Mouse (Mus musculus): ENCODE data around the gene Actr3b.
"Not testable (repeated sequence)": the region's sequence is repeated elsewhere in the genome, so short reads cannot be mapped to it uniquely, and the experiment has no call there.

Actr3b gene

DNA sequence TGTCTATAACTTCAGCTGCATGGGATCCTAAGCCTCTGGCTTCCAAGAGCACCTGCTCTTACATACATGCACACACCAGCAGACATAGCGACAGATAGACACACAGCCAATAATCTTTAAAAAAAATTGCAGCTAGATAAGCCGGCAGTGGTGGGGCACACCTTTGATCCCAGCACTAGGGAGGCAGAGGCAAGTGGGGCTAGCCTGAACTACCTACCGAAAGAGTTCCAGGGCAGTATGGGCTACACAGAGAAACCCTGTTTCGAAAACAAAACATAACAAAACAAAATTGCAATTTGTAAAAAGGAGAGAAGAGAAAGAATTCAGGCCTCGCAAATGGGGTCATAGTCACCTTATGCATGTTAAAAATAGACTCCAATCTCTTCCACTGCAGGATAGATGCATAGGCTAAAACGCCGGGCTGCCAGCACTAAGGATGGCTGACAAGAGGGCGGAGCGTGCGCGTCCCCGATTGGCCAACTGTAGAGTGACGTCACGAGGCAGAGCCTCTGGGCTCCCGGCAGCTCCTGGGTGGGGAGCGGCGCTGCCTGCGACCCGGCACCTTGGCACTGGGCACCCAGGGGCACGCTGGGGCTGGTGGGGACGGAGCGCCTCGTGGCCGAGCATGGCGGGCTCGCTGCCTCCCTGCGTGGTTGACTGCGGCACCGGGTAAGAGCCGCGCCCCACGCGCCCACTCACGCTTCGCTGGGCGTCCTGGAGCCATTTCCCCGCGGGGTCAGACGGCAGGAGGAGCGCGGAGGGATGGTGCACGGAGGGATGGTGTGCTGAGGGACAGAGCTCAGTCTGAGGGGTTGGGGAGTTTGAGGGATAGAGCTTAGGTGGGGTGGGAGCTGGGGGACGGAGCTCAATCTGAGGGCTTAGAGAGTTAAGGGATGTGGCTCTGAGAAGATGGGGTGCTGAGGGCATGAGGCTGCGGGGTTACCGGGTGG lies at the start of gene Actr3b:
Gene Actr3b, plus strand, starts transcription at position 538 of the 950 bp plus-strand sequence.
- peak; percentile 98 for DNase-seq (ENCODE audit: low read depth, low spot score)

DNA sequence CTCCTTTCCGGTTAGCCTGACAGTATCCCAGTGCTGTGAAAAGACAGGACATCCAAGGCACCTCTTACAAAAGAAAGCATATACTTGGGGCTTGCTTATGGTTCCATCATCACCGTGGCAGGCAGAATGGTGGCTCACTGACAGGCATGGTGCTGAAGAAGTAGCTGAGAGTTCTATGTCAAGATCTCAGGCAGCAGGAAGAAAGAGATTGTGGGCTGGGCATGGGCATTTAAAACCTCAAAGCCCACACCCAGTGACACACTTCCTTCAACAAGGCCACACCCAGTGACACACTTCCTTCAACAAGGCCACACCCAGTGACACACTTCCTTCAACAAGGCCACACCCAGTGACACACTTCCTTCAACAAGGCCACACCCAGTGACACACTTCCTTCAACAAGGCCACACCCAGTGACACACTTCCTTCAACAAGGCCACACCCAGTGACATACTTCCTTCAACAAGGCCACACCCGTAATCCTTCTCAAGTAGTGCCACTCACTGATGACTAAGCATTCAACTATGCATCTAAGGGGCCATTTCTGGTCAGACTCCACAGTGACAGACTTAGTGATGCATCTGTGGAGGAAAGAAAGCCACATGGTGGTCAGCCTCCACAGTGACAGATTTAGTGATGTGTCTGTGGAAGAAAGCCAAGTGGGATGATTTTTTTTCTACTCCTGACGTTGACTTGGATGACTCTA lies 46.6 kb upstream of the Actr3b start:
- not testable (repeated sequence) for DNase-seq (ENCODE audit: low read depth, low spot score)

DNA sequence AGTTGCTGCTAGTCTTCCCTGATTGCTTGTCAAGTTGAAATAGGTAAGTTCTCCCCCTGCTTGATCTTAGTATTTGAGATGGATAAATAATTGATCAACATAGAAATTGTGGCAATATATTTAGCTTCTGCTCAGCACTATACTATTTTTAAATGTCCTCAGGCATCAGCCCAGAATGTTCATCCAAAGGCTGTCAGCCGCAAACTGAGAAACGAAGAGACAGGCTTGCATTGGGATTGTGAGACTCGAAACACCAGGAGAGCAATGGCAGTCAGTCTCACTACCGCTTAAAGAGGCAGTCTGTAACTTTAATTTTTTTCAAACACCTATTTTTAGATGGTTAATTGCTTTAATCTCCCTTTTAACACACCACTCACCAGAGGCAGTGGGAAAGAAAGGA lies 40.4 kb upstream of the Actr3b start:
- peak; percentile 52 for DNase-seq (ENCODE audit: low read depth, low spot score)

DNA sequence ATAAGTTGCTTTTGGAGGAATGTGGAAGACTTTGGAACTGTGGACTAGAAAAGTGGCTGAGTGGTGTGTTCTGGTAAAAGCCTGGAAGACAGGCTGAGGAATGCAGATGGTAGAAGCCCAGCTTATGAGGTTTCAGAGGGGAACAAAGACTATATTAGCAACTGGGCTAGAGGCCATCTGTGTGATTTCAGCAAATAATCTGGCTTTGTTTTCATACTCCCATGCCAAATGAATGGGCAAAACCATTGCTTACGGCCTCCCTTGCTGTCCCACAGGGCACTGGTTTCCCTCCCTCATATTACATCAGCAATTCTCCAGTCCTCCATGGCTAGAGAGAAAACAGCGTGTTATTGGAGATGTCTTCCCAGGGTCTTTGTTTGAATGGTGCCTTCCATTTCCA lies 36.8 kb upstream of the Actr3b start:
- peak; percentile 79 for DNase-seq (ENCODE audit: low read depth, low spot score)

DNA sequence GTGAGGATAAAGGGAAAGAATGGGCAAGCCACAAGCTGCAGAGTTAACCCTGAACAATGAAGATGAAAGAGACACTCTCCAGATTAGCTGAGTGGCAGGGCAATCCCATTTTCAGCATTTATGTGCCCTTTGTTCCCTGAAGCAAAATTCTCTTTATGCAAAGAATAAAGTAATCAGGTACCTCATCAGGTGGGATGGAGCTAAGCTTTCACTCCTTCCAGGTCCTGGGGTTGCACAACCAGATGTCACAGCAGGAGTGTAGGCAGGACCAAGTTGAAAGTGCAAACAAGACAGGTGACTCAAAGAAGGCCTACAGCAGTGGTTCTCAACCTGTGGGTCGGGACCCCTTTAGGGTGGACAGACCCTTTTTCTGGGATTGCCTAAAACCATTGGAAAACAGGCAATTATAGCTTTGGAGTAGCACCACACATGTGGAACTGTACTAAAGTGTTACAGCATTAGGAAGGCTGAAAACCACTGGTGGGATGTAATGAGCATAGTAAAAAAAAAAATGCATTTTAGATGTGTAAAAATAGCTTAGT lies 35.6 kb upstream of the Actr3b start:
- no peak for DNase-seq (ENCODE audit: low read depth, low spot score)

DNA sequence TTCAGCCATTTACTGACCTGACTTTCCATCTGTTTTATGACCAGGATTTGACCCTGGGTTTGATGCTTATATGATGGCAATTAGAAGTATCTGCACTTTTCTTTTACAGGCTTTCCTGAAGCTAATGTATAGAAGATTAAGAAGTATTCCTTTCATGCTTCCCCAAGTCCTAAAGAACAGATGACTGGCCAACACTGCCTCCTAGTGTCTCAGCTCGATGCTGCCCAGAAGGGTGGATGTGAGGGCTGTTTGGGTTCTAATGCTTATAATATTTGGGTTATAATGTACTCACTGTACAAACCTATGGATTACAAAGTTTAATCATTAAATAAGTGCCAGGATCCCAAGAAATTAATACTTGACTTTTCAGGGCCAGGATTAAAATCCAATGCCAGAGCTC lies 25.5 kb upstream of the Actr3b start:
- peak; percentile 76 for DNase-seq (ENCODE audit: low read depth, low spot score)

DNA sequence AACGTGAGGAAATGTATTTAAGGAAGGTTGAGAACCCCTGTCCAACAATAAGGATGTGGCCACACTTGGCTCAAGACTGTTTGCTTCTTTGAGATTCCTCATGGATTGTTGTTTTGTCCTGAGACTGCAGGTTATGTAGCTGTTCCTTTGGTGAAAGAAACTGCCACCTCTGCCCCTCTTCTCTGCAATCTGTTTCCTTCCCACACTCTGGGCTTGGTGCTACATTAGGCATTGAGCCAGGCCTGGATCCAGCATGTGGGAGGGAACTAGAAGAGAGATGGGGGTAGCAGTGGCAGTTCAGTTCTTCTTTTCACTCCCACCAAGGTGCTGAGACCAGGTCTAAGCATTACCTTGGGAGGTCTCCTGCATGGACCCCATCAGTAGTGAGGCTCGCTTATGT lies 23.9 kb upstream of the Actr3b start:
- peak; percentile 84 for DNase-seq (ENCODE audit: low read depth, low spot score)

DNA sequence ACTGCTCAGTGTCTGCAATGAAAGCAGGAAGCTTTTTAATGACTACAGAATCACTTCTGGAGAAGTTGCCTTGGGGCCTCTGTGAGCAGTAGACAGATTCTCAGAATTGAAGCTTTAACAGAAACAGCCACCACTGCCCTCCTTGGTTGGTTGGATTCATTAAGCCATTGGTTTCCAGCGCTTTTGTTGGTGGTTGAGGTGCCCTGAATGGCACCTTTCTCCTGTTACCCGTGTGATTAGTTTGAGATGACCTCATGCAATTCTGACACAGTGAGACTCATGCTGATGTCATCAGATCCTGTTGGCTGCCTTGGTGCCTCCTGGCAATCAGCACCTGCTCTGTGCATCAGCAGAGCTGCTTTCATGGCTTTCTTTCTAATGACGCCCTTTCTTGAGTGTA lies 21.3 kb upstream of the Actr3b start:
- DNase-seq (ENCODE audit: low read depth, low spot score) = no peak

DNA sequence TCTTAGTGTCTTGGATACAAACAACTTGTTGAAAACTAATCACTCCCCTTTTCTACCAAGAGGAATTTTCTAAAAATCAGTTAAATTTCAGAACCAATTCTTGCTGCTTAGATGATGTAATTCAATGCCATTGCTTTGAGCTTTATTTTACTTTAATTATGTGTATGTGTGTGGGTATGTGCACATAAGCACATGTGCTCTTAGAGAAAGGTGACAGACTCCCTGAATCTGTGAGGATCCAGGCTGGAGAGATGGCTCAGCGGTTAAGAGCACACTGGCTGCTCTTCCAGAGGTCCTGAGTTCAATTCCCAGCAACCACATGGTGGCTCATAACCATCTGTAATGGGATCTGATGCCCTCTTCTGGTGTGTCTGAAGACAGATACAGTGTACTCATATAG lies 20.9 kb upstream of the Actr3b start:
- DNase-seq (ENCODE audit: low read depth, low spot score) = not testable (repeated sequence)

DNA sequence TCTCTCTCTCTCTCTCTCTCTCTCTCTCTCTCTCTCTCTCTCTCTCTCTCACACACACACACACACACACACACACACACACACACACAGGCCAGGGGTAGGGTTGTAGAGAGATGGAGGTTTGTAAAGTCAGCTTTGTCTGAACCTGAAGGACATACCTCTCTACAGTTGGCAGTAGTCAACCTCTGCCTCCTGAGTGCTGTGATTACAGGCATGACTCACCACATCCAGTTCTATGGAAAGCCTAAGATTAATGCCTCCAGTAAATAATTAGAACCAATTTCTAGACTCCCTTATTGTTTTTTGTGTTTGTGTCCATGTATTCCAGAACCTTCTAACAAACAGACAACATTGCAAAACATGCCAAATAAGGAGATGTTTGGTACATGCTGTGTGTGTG lies 11.9 kb upstream of the Actr3b start:
- DNase-seq (ENCODE audit: low read depth, low spot score) = no peak

DNA sequence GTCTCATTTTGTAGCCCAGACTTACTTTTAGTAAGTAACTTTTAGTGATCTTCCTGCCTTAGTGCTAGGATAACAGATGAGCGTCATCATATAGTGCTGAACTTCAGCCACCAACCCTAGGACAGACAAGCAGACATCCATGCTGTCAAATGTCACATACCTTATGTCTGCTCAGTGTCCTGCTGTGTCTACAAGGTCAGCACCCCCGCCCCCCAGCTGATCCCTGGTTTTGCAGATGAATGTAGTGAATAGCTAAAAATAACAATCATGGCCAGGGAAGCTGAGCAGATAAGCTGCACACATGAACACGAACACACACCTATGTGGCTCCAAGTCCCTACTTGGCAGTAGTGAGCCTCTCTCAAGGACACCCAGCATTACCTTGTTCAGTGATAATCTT lies 11.2 kb upstream of the Actr3b start:
- DNase-seq (ENCODE audit: low read depth, low spot score) = no peak

DNA sequence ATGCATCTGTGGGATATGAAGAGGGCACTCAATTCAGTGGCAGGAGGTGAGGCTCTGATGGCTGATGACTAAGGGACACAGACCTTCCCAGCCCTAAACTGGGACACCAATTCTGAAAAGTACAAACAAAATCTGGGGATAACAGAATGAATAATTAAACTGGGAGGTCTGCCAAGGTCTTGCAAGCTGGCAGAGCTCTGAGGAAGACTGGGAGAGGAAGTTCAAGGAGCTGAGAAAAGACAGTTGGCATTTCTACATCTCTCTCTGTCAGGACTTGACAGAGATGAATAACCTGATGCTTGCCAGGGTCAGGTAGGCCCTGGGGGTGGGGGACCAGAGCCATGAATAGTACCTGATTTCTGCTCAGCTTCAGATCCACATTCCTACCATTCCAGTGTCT lies 8.2 kb upstream of the Actr3b start:
- peak; percentile 72 for DNase-seq (ENCODE audit: low read depth, low spot score)

DNA sequence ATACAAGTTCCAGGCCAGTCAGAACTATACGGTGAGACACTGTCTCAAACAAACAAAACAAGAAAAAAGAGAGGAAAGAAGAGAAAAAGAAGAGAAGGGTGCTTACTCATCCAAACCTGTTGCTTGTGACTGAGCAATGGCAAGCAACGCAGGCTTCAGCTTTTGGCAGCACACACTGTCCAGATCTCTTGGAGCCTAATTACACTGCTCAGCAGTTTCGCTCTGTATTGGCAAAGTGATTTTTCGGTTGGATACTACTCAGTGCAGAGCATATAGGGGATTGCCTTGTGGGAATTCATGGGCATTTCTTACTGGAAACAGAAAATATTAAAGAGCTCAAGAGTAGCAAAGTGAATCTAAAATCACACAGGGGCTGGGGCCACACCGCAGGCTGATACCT lies 6.9 kb upstream of the Actr3b start:
- peak; percentile 87 for DNase-seq (ENCODE audit: low read depth, low spot score)

DNA sequence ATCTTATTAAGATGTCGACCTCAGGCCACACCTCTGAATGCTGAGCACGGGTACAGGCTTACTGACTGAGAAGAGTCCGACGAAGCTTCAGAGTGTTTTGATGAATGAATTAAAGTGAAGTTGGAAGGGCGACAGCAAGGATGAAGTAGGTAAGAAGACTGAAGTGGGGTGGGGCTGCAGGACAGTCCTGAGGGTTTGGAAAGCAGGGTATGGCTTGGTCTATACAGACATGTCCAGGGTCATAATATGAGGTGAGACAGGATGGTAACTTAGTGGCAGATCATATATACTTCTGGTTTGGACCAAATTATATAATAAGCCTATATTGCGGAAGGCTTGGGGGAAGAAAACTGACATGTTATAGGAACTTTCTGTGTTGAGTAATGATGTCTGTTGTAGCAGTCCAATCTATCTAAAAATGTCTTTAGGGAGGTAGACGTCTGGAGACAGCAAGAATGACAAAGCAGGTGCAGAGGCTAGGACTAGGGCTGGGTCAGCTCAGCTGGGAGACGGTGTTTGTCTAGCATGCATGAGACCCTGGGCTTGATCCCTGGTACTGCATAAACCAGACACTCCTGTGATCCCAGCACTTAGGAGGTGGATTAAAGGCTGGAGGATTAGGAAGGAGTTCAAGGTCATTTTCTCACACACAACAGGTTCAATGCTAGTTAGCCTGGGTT lies 6.1 kb upstream of the Actr3b start:
- no peak for DNase-seq (ENCODE audit: low read depth, low spot score)

DNA sequence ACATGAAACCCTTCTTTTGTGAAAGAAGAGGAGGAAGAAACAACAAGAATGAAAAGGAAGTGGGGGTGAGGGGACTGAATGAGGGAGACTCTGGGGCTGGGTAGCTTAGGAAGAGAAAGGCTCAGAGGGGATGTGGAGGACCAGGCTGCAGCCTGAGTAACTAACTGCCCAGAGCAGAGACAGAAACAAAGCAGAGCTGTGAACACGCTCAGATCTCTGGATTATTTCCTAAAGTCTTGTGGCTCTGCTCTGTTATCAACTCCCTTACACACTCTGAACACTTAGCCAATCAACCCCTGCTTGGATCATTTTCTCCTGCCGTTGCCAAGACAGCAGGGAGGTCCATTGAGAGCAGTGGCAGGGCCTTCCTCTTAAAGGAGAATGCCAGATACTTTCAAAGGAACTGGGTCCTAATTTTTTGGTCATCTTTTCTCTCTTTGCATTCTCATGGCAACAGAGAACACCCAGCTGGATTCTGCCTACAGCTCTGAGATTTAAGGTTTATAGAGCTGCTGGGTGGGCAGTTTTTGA lies 5.5 kb upstream of the Actr3b start:
- peak; percentile 71 for DNase-seq (ENCODE audit: low read depth, low spot score)

DNA sequence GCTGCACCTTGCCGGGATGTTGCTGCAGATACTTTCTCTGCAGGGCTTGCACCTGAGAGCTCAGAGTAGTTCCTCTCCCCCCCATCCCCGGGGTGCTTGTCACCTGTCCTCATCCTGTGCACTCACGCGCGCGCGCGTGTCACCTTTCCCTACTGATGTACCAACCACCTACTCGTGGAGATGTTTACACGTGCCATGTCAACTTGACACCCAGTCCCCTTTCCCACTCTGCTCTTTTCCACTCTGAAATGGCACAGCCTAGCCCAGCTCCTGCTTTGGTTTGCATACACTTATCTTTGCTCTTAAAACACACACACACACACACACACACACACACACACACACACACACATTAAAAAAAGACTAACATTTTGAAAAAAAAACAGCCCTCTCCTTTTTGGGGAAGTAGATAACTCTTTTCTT lies 624 bp downstream of the Actr3b start:
- peak; percentile 68 for DNase-seq (ENCODE audit: low read depth, low spot score)

DNA sequence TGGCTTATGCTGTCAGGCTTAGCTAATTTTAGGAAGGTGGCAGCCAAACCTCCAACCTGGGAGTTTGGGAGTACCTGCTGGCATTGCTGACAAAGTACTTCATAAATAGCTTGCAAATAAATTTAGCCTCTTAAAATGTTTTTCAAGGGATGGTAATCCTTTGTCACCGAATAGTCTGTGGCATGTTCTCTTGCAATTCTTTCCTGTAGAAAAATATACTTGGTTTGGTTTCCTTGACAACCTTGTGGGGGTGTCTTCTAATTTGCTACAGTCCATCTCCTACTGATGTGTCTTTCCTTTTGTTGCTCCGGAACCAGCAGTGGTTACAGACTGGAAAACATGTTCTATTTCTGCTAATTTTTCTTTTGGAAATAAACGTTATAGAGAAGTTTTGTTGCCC lies 1.1 kb downstream of the Actr3b start:
- DNase-seq (ENCODE audit: low read depth, low spot score) = peak; percentile 65

DNA sequence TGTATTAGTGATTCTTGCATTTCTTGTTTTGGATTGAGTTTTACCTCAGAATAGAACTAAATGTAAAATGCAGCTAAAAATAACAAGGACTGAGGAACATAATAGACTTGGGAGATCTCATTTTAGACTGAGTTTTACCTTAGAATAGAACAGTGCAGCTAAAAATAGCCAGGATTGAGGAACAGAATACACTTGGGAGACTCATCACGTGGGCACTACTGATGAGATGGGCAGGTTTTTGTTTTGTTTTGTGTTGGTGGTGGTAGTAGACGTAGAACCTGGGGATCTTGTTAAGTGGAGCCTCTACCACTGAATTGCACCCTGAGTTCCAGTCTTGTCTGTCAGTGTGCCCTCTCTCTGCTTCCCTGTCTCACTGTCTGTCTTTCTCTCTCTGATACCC lies 2.1 kb downstream of the Actr3b start:
- peak; percentile 63 for DNase-seq (ENCODE audit: low read depth, low spot score)

DNA sequence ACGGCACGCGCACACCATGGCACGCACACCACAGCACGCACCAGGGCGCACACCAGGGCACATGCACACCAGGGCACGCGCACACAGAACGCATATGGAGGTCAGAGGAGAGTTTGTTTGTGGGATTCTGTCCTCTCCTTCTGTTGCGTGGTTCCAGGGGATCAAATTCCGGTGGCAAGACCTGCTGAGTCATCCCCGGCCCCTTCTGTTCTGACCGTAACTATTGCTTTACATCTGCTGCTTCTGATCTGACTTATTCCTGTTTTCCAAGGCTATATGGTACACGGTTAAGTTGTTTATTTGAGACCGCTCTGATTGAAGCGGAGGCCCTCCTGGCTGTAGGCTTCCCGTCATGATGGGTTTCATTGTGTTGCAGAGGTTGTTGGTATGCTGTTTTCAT lies 9.2 kb downstream of the Actr3b start:
- DNase-seq (ENCODE audit: low read depth, low spot score) = no peak

DNA sequence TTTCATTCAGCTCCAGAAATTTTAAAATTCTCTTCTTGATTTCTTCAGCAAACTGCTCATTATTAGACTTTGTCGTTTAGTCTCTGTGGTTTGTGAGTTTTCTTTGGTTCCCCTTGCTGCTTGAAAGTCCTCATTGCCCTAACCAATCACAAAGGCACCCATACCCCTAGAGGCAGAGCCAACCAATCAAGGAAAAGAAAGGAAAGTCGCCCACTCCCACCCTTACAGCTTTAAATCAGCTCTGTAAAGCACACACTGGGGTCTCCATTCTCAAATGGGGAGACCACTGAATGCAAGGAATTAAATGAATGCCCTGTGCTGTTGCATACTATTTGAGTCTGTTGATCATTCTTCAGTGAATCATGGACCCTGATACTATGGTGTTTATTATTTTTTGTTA lies 9.6 kb downstream of the Actr3b start:
- DNase-seq (ENCODE audit: low read depth, low spot score) = no peak

DNA sequence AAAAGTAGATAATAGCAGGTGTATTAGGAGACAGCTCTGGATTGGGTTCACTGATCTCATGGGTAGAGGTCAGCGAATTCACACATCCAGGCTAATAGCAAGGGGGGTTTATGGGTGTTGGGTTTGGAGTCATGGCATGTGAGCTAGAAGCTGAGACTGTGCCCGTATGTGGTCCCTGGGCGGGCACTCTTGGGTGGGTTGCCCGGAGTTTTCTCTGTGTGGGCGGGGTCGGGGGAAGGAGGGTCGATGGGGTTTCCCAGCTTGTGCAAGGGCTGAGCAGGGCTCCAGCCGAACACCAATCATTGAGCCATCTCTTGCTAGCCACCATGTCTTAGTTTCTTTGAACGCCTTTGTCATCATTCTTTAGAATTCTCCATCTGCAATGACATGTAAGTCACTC lies 12.7 kb downstream of the Actr3b start:
- no peak for DNase-seq (ENCODE audit: low read depth, low spot score)

Measured in brain, adult 2 months (tissue).